Mouse (Mus musculus) MEL (cell line): ENCODE measurements around the gene Babam2. TPM values are rescaled to one million over a fixed set of nuclear protein-coding genes. Genes with fewer than 3 reads are reported as not detected.

ENCODE experiments used
- DNase-seq: peaks from one replicate; pipeline ENCODE4 v3.0.0; 2011; ENCODE audit warnings: low read depth, low spot score
- H3K27ac ChIP-seq: 2 replicates; pipeline ENCODE4 v1.5.1; 2012; ENCODE audit warnings: low read depth, mild to moderate bottlenecking, control low read depth, low read length, moderate library complexity; ENCODE audit not compliant: control insufficient read depth
- H3K27me3 ChIP-seq, 2 experiments: fragments of 150-350 bp in 1 of 2; sonication (generic) in 1 of 2; 2 replicates each; pipeline ENCODE4 v1.6.1; 2012; ENCODE audit warnings: low read length in 2 of 2, mild to moderate bottlenecking in 2 of 2, improper control_type of control experiment in 1 of 2, moderate library complexity in 1 of 2; ENCODE audit not compliant: insufficient read depth in 2 of 2, control insufficient read depth in 1 of 2
- H3K36me3 ChIP-seq, 2 experiments: 2 replicates each; pipeline ENCODE4 v1.6.1; 2012 to 2014; ENCODE audit warnings: low read length in 2 of 2, improper control_type of control experiment in 1 of 2, inconsistent platforms in 1 of 2, mild to moderate bottlenecking in 1 of 2; ENCODE audit not compliant: insufficient read depth in 2 of 2, control insufficient read depth in 1 of 2
- H3K4me1 ChIP-seq, 2 experiments: fragments of 150-350 bp in 1 of 2; sonication (generic) in 1 of 2; 2 replicates each; pipeline ENCODE4 v1.6.1; 2012; ENCODE audit warnings: low read length in 2 of 2, improper control_type of control experiment in 1 of 2, mild to moderate bottlenecking in 1 of 2; ENCODE audit not compliant: insufficient read depth in 2 of 2, control insufficient read depth in 1 of 2
- H3K4me3 ChIP-seq, 2 experiments: fragments of 150-350 bp in 1 of 2; sonication (generic) in 1 of 2; 2 replicates each; pipeline ENCODE4 v1.5.1; 2012; ENCODE audit warnings: low read depth in 2 of 2, low read length in 2 of 2, mild to moderate bottlenecking in 2 of 2, moderate library complexity in 2 of 2, control low read depth in 1 of 2, improper control_type of control experiment in 1 of 2; ENCODE audit not compliant: control insufficient read depth in 1 of 2, insufficient read depth in 1 of 2
- H3K79me2 ChIP-seq: 2 replicates; pipeline ENCODE4 v1.6.1; 2012; ENCODE audit warnings: mild to moderate bottlenecking, low read length, moderate library complexity; ENCODE audit not compliant: control insufficient read depth, poor library complexity, insufficient read depth
- H3K9ac ChIP-seq: 2 replicates; pipeline ENCODE4 v1.6.1; 2012; ENCODE audit warnings: low read depth, mild to moderate bottlenecking, control low read depth, low read length, moderate library complexity; ENCODE audit not compliant: control insufficient read depth, poor library complexity, severe bottlenecking
- H3K9me3 ChIP-seq: fragments of 150-350 bp; sonication (generic); replicated peaks from 2 replicates; pipeline ENCODE4 v1.6.1; 2012; ENCODE audit warnings: mild to moderate bottlenecking, low read length, improper control_type of control experiment, moderate library complexity; ENCODE audit not compliant: insufficient read depth
- BHLHE40 ChIP-seq: IDR thresholded peaks from 2 replicates; pipeline ENCODE4 v1.6.1; 2012; ENCODE audit warnings: low read depth, mild to moderate bottlenecking, inconsistent platforms, low read length, improper control_type of control experiment, borderline replicate concordance
- CHD2 ChIP-seq: IDR thresholded peaks from 2 replicates; pipeline ENCODE4 v1.6.1; 2011; ENCODE audit warnings: low read length, improper control_type of control experiment
- ETS1 ChIP-seq: IDR thresholded peaks from 2 replicates; pipeline ENCODE4 v1.6.1; 2012; ENCODE audit warnings: low read depth, mild to moderate bottlenecking, inconsistent platforms, low read length, improper control_type of control experiment, moderate library complexity
- GABPA ChIP-seq: IDR thresholded peaks from 2 replicates; pipeline ENCODE4 v1.6.1; 2012; ENCODE audit warnings: low read depth, mild to moderate bottlenecking, inconsistent platforms, low read length, improper control_type of control experiment, moderate library complexity
- HCFC1 ChIP-seq: IDR thresholded peaks from 2 replicates; pipeline ENCODE4 v1.6.1; 2012; ENCODE audit warnings: low read depth, mild to moderate bottlenecking, inconsistent platforms, low read length, improper control_type of control experiment, moderate library complexity
- MYB ChIP-seq: IDR thresholded peaks from 2 replicates; pipeline ENCODE4 v1.6.1; 2011; ENCODE audit warnings: mild to moderate bottlenecking, low read depth, low read length, improper control_type of control experiment
- POLR2A ChIP-seq, 2 experiments: IDR thresholded peaks; 2 replicates each; pipeline ENCODE4 v1.6.1; 2011 to 2012; ENCODE audit warnings: low read length in 2 of 2, mild to moderate bottlenecking in 2 of 2, control low read depth in 1 of 2, improper control_type of control experiment in 1 of 2, low read depth in 1 of 2, moderate library complexity in 1 of 2; ENCODE audit not compliant: control insufficient read depth in 1 of 2, insufficient read depth in 1 of 2, poor library complexity in 1 of 2
- RAD21 ChIP-seq: IDR thresholded peaks from 2 replicates; pipeline ENCODE4 v1.6.1; 2011; ENCODE audit warnings: mild to moderate bottlenecking, low read depth, low read length, improper control_type of control experiment
- RCOR1 ChIP-seq: IDR thresholded peaks from 2 replicates; pipeline ENCODE4 v1.6.1; 2012; ENCODE audit warnings: low read depth, mild to moderate bottlenecking, inconsistent platforms, low read length, improper control_type of control experiment
- SIN3A ChIP-seq: IDR thresholded peaks from 2 replicates; pipeline ENCODE4 v1.6.1; 2012; ENCODE audit warnings: low read length, improper control_type of control experiment, inconsistent platforms
- SMC3 ChIP-seq: IDR thresholded peaks from 2 replicates; pipeline ENCODE4 v1.6.1; 2011; ENCODE audit warnings: low read depth, low read length, improper control_type of control experiment
- TAL1 ChIP-seq: IDR thresholded peaks from 2 replicates; pipeline ENCODE4 v1.6.1; 2012; ENCODE audit warnings: mild to moderate bottlenecking, inconsistent platforms, low read length, moderate library complexity, mixed read lengths
- TBP ChIP-seq: IDR thresholded peaks from 2 replicates; pipeline ENCODE4 v1.8.0; 2011; ENCODE audit warnings: low read depth, low read length, improper control_type of control experiment
- TCF12 ChIP-seq: IDR thresholded peaks from 2 replicates; pipeline ENCODE4 v1.6.1; 2014; ENCODE audit warnings: low read depth, mild to moderate bottlenecking, inconsistent platforms, low read length, improper control_type of control experiment, moderate library complexity
- UBTF ChIP-seq: IDR thresholded peaks from 2 replicates; pipeline ENCODE4 v1.6.1; 2012; ENCODE audit warnings: low read depth, mild to moderate bottlenecking, inconsistent platforms, low read length, improper control_type of control experiment, moderate library complexity, borderline replicate concordance; ENCODE audit not compliant: insufficient read depth
- ZC3H11A ChIP-seq: IDR thresholded peaks from 2 replicates; pipeline ENCODE4 v1.6.1; 2012; ENCODE audit warnings: low read depth, mild to moderate bottlenecking, inconsistent platforms, low read length, improper control_type of control experiment
- ZKSCAN1 ChIP-seq: IDR thresholded peaks from 2 replicates; pipeline ENCODE4 v1.6.1; 2012; ENCODE audit warnings: low read depth, mild to moderate bottlenecking, inconsistent platforms, low read length, improper control_type of control experiment, moderate library complexity
- polyA plus RNA-seq, 2 experiments: library from polyadenylated mRNA; stranded (reverse) in 1 of 2; unstranded in 1 of 2; fragments of >175 nt in 1 of 2; fragments of >200 nt in 1 of 2; gene quantifications; 2 replicates each; pipeline versions ENCODE4 v1.2.1 to v1.2.4; 2012; ENCODE audit warnings: low replicate concordance in 2 of 2, low read depth in 1 of 2; ENCODE audit not compliant: insufficient read length in 2 of 2, insufficient read depth in 1 of 2, missing spikeins in 1 of 2
- total RNA-seq: library from RNA; depleted of rRNA; stranded (reverse); fragments of 300-350 nt; gene quantifications from 2 replicates; pipeline ENCODE4 v1.2.3, GENCODE M21; 2012

Gene Babam2
- total and polyA plus RNA-seq, 3 experiments = 43.3 to 86.6 TPM; not detected in 1

DNA sequence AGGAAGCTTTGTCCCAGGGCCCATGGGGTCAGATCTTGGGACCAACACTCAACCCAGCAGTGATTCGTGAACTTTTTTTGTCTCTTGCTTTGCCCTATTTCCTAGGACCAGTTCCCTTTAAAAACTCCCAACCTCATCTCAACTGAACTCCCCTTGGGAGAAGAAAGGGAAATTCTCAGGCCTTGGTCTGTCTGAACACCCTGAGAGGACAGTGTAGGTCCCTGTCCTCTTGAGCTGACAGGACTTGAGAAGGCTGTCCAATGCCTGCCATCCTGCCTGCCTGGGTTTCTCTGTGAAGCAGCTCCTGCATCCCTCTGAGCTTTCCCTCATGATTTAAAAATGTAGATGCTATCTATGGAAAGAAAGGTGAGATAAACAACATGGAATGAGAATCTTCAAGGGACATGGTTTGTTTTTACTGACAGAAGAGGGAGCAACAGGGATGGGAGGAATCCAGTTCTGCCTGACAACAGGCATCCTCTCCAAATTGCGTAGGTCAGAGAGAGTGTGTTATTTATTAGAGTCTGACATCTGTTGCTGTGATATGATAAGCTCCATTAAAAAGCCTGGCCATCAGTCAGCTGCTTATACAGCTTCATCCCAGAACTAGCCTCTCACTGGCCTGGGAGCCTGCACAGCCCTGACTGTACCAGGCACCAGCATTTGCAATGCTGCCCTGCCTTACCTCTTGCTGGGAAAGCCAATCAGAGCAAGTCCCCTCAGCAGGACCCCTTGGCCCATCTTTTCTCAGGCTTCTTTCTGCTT lies 367.0 kb downstream of the Babam2 start:
- no peak for DNase-seq
- H3K4me3 ChIP-seq = no peak overlapping the region
- H3K4me1 ChIP-seq = peaks cover 0 to 2% of the 10 kb centered on the region in 2 experiments; a peak in 1 of 4 replicates
- TF ChIP-seq ETS1 = no peak
- no peaks in the 10 kb centered on the region for H3K27me3 ChIP-seq
- no peaks in the 10 kb centered on the region for H3K79me2 ChIP-seq
- no peaks in the 10 kb centered on the region for H3K36me3 ChIP-seq
- no peaks in the 10 kb centered on the region for H3K9me3 ChIP-seq
- no peak overlapping the region for H3K9ac ChIP-seq
- H3K27ac ChIP-seq = no peak overlapping the region

DNA sequence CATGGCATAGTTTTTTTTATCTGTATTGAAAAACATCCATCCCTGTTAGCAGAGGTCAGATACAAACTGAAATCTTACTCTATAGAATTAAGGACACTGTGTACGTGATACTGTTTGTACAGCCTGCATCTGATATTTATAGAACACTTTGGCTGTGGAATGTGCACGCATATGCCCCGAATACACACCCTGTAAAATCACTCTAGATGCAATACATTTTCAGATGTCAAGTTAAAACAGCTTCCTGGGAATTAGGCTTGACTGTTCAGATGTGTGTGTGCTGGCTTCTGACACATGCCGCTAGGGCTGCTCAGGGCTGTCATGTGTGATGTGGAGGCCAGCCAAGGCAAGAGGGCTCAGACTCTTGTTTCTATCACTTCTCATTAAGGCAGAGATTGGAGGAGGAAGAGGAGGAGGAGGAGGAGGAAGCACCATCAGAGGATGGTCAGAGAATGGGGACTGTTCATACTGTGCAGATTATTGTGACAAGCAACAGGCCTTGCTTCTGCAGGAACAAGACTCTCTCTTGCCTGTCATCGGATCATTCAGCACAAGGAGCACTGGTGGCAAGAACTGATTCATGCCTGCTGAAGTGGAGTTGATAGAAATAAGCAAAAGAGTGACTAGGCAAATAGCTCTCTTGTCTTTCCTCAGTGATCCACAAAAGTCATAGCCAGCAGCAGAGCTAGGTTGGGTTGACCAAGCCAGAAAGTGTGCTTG lies 368.7 kb downstream of the Babam2 start:
- no peaks in the 10 kb centered on the region for H3K79me2 ChIP-seq

DNA sequence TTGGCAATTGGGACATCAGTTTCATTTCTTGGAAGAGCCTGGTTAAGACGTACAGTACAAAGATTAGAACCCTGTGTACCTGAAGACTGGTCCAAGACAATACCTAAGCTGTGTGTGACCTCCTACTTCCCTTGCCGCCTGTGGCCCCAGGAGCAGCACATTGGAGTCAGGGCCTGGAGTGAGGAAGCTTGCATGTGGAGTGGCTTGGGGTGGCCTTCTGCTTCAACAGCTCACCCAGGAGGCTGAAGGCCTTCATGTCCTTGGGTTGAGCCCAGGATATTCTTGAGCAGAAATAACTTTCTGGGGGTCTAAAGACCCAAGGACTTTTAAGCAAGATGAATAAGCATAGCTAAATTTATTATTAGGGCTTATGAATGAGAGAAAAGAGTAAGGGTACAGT lies 369.4 kb downstream of the Babam2 start:
- TF ChIP-seq ZKSCAN1 = no peak
- no peak for TF ChIP-seq TBP
- TF ChIP-seq SIN3A = no peak
- no peak for TF ChIP-seq HCFC1
- no peak for TF ChIP-seq UBTF
- TF ChIP-seq SMC3 = no peak
- TF ChIP-seq ZC3H11A = no peak
- no peak for TF ChIP-seq TAL1
- no peak for TF ChIP-seq CHD2
- H3K4me1 ChIP-seq = peaks cover 0 to 8% of the 10 kb centered on the region in 2 experiments; a peak in 1 of 4 replicates
- H3K9me3 ChIP-seq = no peaks in the 10 kb centered on the region
- DNase-seq = no peak
- H3K79me2 ChIP-seq = no peaks in the 10 kb centered on the region
- no peak overlapping the region for H3K9ac ChIP-seq
- H3K27ac ChIP-seq = no peak overlapping the region
- H3K27me3 ChIP-seq = no peaks in the 10 kb centered on the region
- H3K4me3 ChIP-seq = no peak overlapping the region
- 0 out of 4 replicates have a peak, but pooled peaks cover 0 to 2% of the 10 kb centered on the region in 2 experiments for H3K36me3 ChIP-seq

More for the DNA sequence above, 368.7 kb downstream of the Babam2 start:
- DNase-seq = no peak
- peaks cover 0 to 8% of the 10 kb centered on the region in 2 experiments; a peak in 1 of 4 replicates for H3K4me1 ChIP-seq
- no peak overlapping the region for H3K27ac ChIP-seq
- no peaks in the 10 kb centered on the region for H3K27me3 ChIP-seq
- no peak overlapping the region for H3K4me3 ChIP-seq
- H3K9ac ChIP-seq = no peak overlapping the region
- H3K9me3 ChIP-seq = no peaks in the 10 kb centered on the region
- TF ChIP-seq MYB (no peak), TCF12 (no peak), RAD21 (no peak), GABPA (no peak), BHLHE40 (no peak), SIN3A (no peak), ZC3H11A (no peak), RCOR1 (no peak), POLR2A (IDR thresholded peaks at IDR 0.05; ENCODE audit: control insufficient read depth in 1 of 2, insufficient read depth in 1 of 2, low read depth in 1 of 2, low read length in 2 of 2, poor library complexity in 1 of 2) (no peak), UBTF (no peak), ZKSCAN1 (no peak)
- 0 out of 4 replicates have a peak, but pooled peaks cover 0 to 2% of the 10 kb centered on the region in 2 experiments for H3K36me3 ChIP-seq
